Mouse (Mus musculus) heart, embryonic 10.5 days (tissue): ENCODE data around the gene Lysmd1. TPM values are rescaled to one million over a fixed set of nuclear protein-coding genes. Genes with fewer than 3 reads are reported as not detected.
A peak's percentile ranks its signal among the peaks of the same experiment; 100 is the strongest.
"Not testable (repeated sequence)": the region's sequence is repeated elsewhere in the genome, so short reads cannot be mapped to it uniquely, and the experiment has no call there.

Experiments used
- DNase-seq: peaks from one replicate; pipeline ENCODE4 v3.0.0-alpha.2; 2017; ENCODE audit warnings: low spot score
- H3K27ac ChIP-seq: fragments of 300-500 bp; sonication (generic); 2 replicates; pipeline ENCODE4 v1.5.1; 2016; ENCODE audit warnings: mild to moderate bottlenecking
- H3K27me3 ChIP-seq: fragments of 300-500 bp; sonication (generic); 2 replicates; pipeline ENCODE4 v1.6.1; 2016; ENCODE audit warnings: mild to moderate bottlenecking; ENCODE audit not compliant: poor library complexity, insufficient read depth, severe bottlenecking
- H3K36me3 ChIP-seq: fragments of 300-500 bp; sonication (generic); 2 replicates; pipeline ENCODE4 v1.6.1; 2016; ENCODE audit warnings: mild to moderate bottlenecking, moderate library complexity
- H3K4me1 ChIP-seq: fragments of 300-500 bp; sonication (generic); 2 replicates; pipeline ENCODE4 v1.6.1; 2016; ENCODE audit warnings: mild to moderate bottlenecking
- H3K4me3 ChIP-seq: fragments of 300-500 bp; sonication (generic); 2 replicates; pipeline ENCODE4 v1.5.1; 2016; ENCODE audit warnings: mild to moderate bottlenecking, moderate library complexity
- H3K9me3 ChIP-seq: fragments of 300-500 bp; sonication (generic); 2 replicates; pipeline ENCODE4 v1.6.1; 2016; ENCODE audit warnings: mild to moderate bottlenecking, moderate library complexity
- WGBS: fragments of 180-500 bp; shearing (Covaris S2); methylation state at CpG from one replicate; pipeline ENCODE4 v1.1.7; 2016; 5-methylcytosine and 5-hydroxymethylcytosine counted together
- polyA plus RNA-seq: library from polyadenylated mRNA; unstranded; fragments of >200 nt; fragmentation: Nextera tagmentation; extraction: Ambion mirVana; gene quantifications from 2 replicates; pipeline ENCODE4 v1.2.1, GENCODE M21; 2016

Gene Lysmd1
- 8.7 and 10.1 TPM in 2 replicates for polyA plus RNA-seq

DNA sequence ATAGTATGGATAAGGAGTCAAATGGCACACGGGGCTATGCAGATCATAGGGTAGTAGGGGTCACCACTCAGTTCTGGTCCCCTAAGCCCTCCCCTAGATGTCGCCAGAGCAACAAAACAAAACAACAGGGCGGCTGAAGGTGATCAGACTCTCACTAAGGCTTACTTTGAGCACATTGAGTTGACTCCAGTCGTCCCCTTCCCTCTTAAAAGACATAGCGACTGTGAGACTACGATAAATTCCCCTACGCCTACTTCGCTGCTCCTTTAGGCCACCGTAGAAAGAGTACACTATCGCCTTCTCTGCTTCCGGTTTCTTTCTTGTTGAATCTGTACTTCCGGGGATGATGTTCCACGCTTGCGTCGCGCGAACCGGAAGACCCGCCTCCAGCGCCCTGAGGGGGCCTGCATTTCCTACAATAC, at the start of gene Lysmd1, which contains the start of gene Scnm1:
Gene Lysmd1 (plus strand): TSS at position 409 of the 422 bp plus-strand sequence.
Gene Scnm1 (minus strand): TSS at position 332 of the 422 bp plus-strand sequence.
- DNase-seq = peak; percentile 96
- Histone ChIP-seq H3K27me3 (no peaks in the 10 kb centered on the region), H3K4me3 (peak within 1 kb of the TSS; percentile 71), H3K27ac (peak within 1 kb of the TSS; percentile 92), H3K36me3 (peaks cover 37% of the 10 kb centered on the region), H3K9me3 (no peaks in the 10 kb centered on the region), H3K4me1 (peaks cover 20% of the 10 kb centered on the region)
- WGBS = under 1% methylated on average over 20 of the region's 20 CpGs

- DNase-seq = no peak
- H3K27ac ChIP-seq = no peak overlapping the region
- WGBS = 93% methylated on average over 1 of the region's 1 CpGs
- H3K36me3 ChIP-seq = peaks cover 14% of the 10 kb centered on the region; the same call in 1 of the 2 replicates
- 0 out of 2 replicates have a peak, but pooled peaks cover 2% of the 10 kb centered on the region for H3K4me1 ChIP-seq
- no peaks in the 10 kb centered on the region for H3K9me3 ChIP-seq
- H3K4me3 ChIP-seq = no peak overlapping the region
- H3K27me3 ChIP-seq = no peaks in the 10 kb centered on the region
Observed at GRCm38 (mm10) chr3:95088071-95088470, 45.8 kb upstream of the Lysmd1 start.

DNA sequence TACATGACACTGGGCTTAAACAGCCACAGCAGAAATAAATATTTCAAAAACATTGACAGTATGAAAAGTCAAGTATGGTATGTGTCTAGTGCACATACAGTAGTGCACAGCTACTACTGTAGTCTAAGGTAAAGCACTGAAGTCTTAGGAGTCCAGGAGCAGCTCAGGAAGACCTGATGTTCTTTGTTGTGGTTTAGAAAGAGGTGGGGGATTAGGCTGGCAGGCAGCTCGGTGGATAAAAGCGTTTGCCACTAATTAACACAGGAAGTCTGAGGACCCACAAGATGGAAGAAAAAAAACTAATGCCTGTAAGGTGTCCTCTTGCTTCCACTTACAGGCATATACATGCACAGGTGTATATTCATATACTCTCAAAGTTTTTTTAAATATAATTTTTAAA, 33.0 kb upstream of the Lysmd1 start:
- H3K4me1 ChIP-seq = peaks cover 10% of the 10 kb centered on the region
- DNase-seq = no peak
- H3K4me3 ChIP-seq = no peak overlapping the region
- H3K27me3 ChIP-seq = no peaks in the 10 kb centered on the region
- no peak overlapping the region for H3K27ac ChIP-seq
- H3K36me3 ChIP-seq = peaks cover 35% of the 10 kb centered on the region
- no peaks in the 10 kb centered on the region for H3K9me3 ChIP-seq
- 47% methylated on average over 2 of the region's 2 CpGs for WGBS

DNA sequence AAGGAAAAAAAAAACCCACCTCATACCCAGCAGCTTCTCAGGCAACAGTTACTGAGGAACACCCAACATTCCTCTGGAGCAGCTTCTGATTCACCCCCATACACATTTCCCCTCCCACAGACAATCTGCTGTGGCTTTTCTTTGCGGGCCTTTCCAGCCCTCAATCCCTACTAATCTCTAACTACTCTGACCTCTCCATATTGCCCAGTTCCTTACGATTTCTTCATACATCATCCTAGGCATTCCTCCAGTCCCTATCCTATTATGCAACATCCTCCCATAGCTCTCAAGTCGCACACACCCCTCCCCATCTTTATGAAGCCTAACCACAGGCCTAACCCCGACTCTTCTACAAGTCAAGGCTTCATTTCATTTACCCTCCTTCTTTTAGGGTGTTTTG, 28.8 kb upstream of the Lysmd1 start:
- DNase-seq = no peak
- Histone ChIP-seq H3K36me3 (peaks cover 17% of the 10 kb centered on the region; the same call in 1 of the 2 replicates), H3K9me3 (no peaks in the 10 kb centered on the region), H3K27me3 (no peaks in the 10 kb centered on the region), H3K4me3 (peak overlapping the region; percentile 97), H3K27ac (peak overlapping the region; percentile 95; the same call in 1 of the 2 replicates), H3K4me1 (peaks cover 15% of the 10 kb centered on the region)
- WGBS = 43% methylated on average over 4 of the region's 4 CpGs

- Histone ChIP-seq H3K36me3 (peaks cover 17% of the 10 kb centered on the region; the same call in 1 of the 2 replicates), H3K4me1 (peaks cover 15% of the 10 kb centered on the region), H3K9me3 (no peaks in the 10 kb centered on the region), H3K27me3 (no peaks in the 10 kb centered on the region), H3K4me3 (peak overlapping the region; percentile 97), H3K27ac (peak overlapping the region; percentile 95)
- no peak for DNase-seq
- 2% methylated on average over 16 of the region's 16 CpGs for WGBS
Observed at GRCm38 (mm10) chr3:95105586-95106337, 28.1 kb upstream of the Lysmd1 start.

DNA sequence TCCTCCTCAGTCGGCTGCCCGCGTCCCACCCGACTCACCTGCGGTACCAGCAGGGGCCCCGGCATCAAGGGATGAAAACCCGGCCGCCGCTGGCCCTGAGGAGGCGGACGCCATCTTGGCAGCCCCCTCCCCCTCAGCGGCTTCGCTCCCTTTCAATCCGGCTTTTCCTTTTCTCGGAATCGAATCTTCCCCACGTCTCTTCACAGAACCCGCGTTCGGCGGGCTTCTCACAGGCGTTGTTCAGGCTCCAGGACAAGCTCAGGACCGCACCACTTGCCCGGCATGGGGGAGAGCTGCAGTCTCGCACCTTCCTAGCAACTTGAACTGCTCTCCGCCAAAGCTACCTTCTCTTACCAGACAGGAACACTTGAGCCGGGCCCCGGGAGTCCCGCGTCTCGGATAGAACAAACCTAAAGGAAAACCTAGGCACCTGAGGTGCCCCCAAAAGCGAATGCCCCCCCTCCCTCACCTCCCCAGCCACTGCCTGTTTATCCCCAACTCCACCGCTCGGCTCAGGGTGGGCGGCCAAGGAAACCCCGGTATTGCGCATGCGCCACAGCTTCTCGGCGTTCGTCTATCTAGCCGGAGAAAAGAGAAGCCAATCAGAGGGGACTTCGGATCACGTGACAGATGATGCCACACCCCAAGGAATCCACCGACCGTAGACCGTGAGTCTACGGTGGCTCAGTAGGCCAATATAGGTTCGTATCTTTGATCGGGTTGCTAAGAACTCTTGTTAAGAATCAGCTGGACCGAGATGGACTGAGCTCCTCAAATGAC, 27.4 kb upstream of the Lysmd1 start, which contains the start of gene Pip5k1a:
Gene Pip5k1a (minus strand): TSS at position 593 of the 780 bp plus-strand sequence.
- Histone ChIP-seq H3K9me3 (no peaks in the 10 kb centered on the region), H3K27ac (peak within 1 kb of the TSS; percentile 95), H3K4me3 (peak within 1 kb of the TSS; percentile 97), H3K4me1 (peaks cover 15% of the 10 kb centered on the region), H3K27me3 (no peaks in the 10 kb centered on the region), H3K36me3 (peaks cover 9% of the 10 kb centered on the region; the same call in 1 of the 2 replicates)
- under 1% methylated on average over 51 of the region's 51 CpGs for WGBS
- peak; percentile 99 for DNase-seq

DNA sequence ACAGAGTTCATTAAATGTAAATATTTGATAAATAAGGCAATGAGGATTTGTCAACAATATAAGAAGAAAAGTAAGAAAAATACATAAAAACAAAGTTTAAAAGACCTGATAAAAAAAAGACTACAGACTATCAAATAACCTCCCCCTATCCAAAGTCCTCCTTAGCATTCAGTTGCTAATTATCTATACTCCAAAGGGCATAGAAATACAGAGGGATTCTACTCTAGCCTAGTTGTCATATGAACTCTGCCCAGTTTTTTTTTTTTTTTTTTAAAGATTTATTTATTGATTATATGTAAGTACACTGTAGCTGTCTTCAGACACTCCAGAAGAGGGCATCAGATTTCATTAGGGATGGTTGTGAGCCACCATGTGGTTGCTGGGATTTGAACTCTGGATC, 26.6 kb upstream of the Lysmd1 start:
- peak overlapping the region; percentile 95 for H3K27ac ChIP-seq
- DNase-seq = not testable (repeated sequence)

DNA sequence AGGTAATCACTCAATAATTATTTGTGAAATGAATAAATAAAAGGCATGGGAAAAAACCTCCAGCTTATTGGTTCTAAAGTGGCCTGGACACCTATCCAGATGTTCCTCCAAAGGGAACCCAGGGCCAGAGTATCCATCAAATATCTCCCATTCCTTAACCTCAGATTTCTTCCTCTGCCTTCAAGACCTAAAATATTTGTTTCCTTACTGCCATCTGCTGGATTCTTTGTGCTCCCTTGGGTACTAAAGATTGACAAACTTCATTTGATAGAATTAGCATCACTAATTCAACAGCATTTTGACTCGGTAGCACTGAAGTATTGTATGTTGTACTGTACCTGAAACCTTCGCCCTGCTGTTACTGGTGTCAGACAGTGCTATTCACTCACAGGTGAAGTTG, 26.0 kb upstream of the Lysmd1 start:
- no peaks in the 10 kb centered on the region for H3K9me3 ChIP-seq
- WGBS = 69% methylated on average over 2 of the region's 2 CpGs
- no peaks in the 10 kb centered on the region for H3K27me3 ChIP-seq
- H3K4me1 ChIP-seq = peaks cover 21% of the 10 kb centered on the region
- no peak overlapping the region for H3K27ac ChIP-seq
- peaks cover 2% of the 10 kb centered on the region; the same call in 1 of the 2 replicates for H3K36me3 ChIP-seq
- DNase-seq = no peak
- no peak overlapping the region for H3K4me3 ChIP-seq

More for the DNA sequence above, 26.6 kb upstream of the Lysmd1 start:
- H3K9me3 ChIP-seq, H3K36me3 ChIP-seq, H3K27me3 ChIP-seq: not testable (repeated sequence)
- Histone ChIP-seq H3K4me1 (peaks cover 16% of the 10 kb centered on the region), H3K4me3 (peak overlapping the region; percentile 97)

DNA sequence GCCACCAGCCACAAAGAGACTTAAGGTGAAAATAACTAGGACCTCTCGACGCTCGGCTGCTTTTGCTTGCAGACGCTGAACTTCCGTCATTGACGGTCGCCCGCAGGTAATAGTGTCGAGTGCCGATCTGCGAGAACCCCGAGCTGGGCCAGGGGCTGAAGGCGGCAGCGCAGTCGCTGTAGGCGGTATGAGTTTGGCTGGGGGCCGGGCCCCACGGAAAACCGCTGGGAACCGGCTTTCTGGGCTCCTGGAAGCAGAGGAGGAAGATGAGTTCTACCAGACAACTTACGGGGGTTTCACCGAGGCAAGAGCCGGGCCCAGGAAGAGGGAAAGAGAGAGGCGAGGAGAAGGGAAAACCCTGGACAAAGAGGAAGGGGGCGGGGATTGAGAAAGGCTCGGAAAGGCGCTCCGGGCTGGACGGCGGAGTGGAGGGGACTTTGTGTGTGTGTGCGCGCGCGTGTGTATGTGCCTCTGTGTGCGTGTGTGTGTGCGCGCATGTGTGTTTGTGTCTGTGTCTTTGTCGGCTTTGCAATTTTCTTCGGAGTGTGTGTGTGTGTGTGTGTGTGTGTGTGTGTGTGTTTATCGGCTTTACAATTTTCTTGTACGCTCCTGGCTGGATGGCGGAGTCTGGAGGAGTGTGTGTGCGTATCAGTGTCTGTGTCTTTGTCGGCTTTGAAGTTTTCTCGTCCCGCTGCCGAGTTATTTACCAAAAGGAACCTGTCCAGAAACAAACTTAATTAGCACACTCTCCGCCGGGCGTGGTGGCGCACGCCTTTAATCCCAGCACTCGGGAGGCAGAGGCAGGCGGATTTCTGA, 22.8 kb upstream of the Lysmd1 start, which contains the start of gene Vps72:
Gene Vps72 (plus strand): TSS at position 112 of the 816 bp plus-strand sequence.
- peaks cover 11% of the 10 kb centered on the region; the same call in 1 of the 2 replicates for H3K4me1 ChIP-seq
- peaks cover 18% of the 10 kb centered on the region for H3K36me3 ChIP-seq
- peak; percentile 97 for DNase-seq
- 1% methylated on average over 54 of the region's 54 CpGs for WGBS
- peak within 1 kb of the TSS; percentile 79 for H3K4me3 ChIP-seq
- H3K27me3 ChIP-seq = no peaks in the 10 kb centered on the region
- no peaks in the 10 kb centered on the region for H3K9me3 ChIP-seq
- H3K27ac ChIP-seq = peak within 1 kb of the TSS; percentile 98

DNA sequence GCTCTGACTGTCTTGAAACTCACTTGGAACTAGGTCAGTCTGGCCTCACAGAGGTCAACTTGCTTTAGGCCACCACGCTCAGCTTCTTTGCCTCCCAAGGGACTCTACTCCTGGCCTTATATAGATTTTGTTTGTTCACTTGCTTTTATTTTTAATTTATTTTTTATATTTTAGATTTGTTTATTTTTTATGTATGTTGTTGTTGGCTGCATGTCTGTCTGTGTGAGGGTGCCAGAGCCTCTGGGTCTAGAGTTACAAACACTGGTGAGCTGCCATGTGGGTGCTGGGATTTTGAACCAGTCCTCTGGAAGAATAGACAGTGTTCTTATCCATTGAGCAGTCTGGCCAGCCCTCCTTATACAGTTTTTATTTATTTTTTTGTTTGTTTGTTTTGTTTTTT, 21.1 kb upstream of the Lysmd1 start:
- peaks cover 11% of the 10 kb centered on the region; the same call in 1 of the 2 replicates for H3K4me1 ChIP-seq
- no peak overlapping the region for H3K27ac ChIP-seq
- H3K4me3 ChIP-seq = 0 out of 2 replicates have a peak overlapping the region, but pooled peaks have one; percentile 79
- DNase-seq = no peak
- H3K9me3 ChIP-seq = no peaks in the 10 kb centered on the region
- no peaks in the 10 kb centered on the region for H3K27me3 ChIP-seq
- H3K36me3 ChIP-seq = peaks cover 26% of the 10 kb centered on the region
- 97% methylated on average over 1 of the region's 1 CpGs for WGBS

DNA sequence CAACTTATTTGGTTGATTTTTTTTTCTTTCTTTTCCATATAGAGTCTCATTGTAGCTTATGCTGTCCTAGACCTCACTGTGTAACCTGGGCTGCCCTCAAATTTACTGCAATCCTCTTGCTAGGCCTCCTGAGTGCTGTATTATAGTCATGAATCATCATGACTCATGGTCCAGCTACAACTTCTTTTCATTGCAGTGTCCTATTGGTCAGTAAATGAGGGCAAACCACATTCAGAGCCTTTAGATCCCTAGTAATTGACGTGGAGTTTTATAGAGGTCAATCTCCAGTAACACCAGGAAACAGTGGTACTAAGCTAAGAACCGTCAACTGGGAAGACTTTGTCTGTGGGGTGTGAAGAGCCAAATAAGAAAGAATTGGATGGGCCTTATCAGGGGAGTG, 16.1 kb upstream of the Lysmd1 start:
- peaks cover under 1% of the 10 kb centered on the region; the same call in 1 of the 2 replicates for H3K4me1 ChIP-seq
- H3K4me3 ChIP-seq = no peak overlapping the region
- H3K36me3 ChIP-seq = peaks cover 75% of the 10 kb centered on the region
- no peaks in the 10 kb centered on the region for H3K27me3 ChIP-seq
- no peak for DNase-seq
- no peaks in the 10 kb centered on the region for H3K9me3 ChIP-seq
- no peak overlapping the region for H3K27ac ChIP-seq
- WGBS = 79% methylated on average over 2 of the region's 2 CpGs

- Histone ChIP-seq H3K4me1 (peaks cover 4% of the 10 kb centered on the region; the same call in 1 of the 2 replicates), H3K27ac (no peak overlapping the region), H3K9me3 (no peaks in the 10 kb centered on the region), H3K4me3 (no peak overlapping the region), H3K27me3 (no peaks in the 10 kb centered on the region), H3K36me3 (peaks cover 55% of the 10 kb centered on the region)
- WGBS = 63% methylated on average over 6 of the region's 6 CpGs
- no peak for DNase-seq
Observed at GRCm38 (mm10) chr3:95121580-95121979, 12.3 kb upstream of the Lysmd1 start.
